Mouse (Mus musculus) embryonic fibroblast, embryonic 13.5 days (primary cell): ENCODE results near the gene Tra2a.

Experiments used
- CTCF ChIP-seq: IDR thresholded peaks from 2 replicates; pipeline ENCODE4 v1.5.1; 2011; ENCODE audit warnings: mild to moderate bottlenecking, control low read depth, low read length, moderate library complexity, borderline replicate concordance; ENCODE audit not compliant: insufficient read depth
- POLR2A ChIP-seq: IDR thresholded peaks from 2 replicates; pipeline ENCODE4 v1.6.1; 2011; ENCODE audit warnings: low read depth, mild to moderate bottlenecking, control low read depth, low read length, moderate library complexity

DNA sequence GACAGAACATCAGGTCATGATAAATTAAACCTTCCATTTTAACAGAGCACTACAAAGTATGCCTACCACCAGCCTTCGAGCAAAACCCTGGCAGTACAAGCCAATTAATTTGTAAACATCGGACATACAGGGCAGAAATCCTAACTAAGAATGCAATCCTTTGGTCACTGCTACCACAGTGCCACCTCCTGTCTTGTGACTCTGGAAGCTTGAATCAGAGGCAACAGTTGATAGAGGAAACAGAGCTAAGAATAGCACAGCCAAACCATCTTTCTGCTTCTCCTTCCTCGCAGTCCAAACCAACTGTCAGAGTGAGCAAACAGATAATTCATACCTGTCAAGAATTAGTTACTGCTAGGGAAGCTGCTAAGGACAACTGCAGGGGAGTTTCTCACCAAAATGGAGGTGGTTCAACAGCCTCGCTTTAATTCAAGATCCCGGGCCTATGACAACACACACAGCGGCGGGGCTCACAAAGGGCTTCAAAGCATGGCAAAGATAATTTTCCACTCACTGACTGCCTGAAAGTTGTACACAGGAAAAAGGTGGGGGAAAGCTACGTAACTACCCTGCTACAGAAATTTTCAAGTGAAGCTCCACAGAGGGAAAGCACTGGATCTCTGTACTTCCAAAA is 55.4 kb downstream of the Tra2a start:
- TF ChIP-seq CTCF = no peak
- TF ChIP-seq POLR2A = no peak
